ENCODE assay signal across 15 mouse cellular contexts in the genomic region with DNA sequence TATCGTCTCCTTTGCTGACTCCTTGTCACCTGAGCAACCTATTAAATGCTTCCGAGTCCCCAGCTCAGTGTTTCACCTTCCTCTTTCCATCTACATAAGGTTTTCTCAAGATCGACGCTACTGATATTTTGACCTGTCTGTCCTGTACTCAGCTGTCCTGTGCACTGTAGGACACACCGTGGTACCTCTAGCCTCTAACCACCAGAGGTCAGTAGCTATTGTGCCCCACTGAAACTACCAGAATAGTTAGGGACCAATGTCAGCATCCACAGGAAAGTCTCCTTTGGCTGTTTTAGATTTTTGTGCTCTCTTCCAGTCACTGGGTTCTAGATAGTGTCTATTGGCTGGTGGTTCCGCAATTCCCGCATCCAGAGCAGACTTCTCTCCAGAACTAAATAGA.
DNase-seq lines count a peak whose midpoint lies in the region; ATAC-seq and TF ChIP-seq lines count a peak whose summit lies in the region.
"Had no signal": no experiment of that assay in that cellular context is flagged by ENCODE, and none has a peak within 500 bp of the region (broad histone marks: within the 10 kb centered on the region; RNA-seq: fewer than 3 reads in every experiment).

No protein-coding gene starts in this region.

- TF ChIP-seq CTCF in hindbrain, postnatal 0 days (IDR thresholded peaks at IDR 0.05; ENCODE audit: low read depth) = peak; percentile 66
- TF ChIP-seq CTCF in lung, embryonic 14.5 days (IDR thresholded peaks at IDR 0.05; ENCODE audit: low read depth) = peak; percentile 58

- no peak overlapping the region for H3K4me3 ChIP-seq in hindbrain, postnatal 0 days (ENCODE audit: low read length)
- no peak overlapping the region for H3K4me3 ChIP-seq in hindbrain, embryonic 16.5 days (ENCODE audit: low read length)
- no peak overlapping the region for H3K4me3 ChIP-seq in lung, embryonic 14.5 days (ENCODE audit: low read depth, low read length)
- H3K4me3 ChIP-seq in limb, embryonic 10.5 days = no peak overlapping the region
- H3K4me3 ChIP-seq: heart, embryonic 15.5 days; limb, embryonic 13.5 days; myocyte; stomach, embryonic 15.5 days had no signal

- ATAC-seq in hindbrain, postnatal 0 days = no peak
- ATAC-seq in hindbrain, embryonic 16.5 days = no peak
- ATAC-seq in lung, embryonic 14.5 days (ENCODE audit: insufficient read depth) = no peak
- ATAC-seq: activated CD4-positive, CD25-positive, alpha-beta regulatory T cell, adult 4 months had no signal

- H3K9ac ChIP-seq in hindbrain, postnatal 0 days (replicated peaks; ENCODE audit: low read length) = no peak overlapping the region
- no peak overlapping the region for H3K9ac ChIP-seq in hindbrain, embryonic 16.5 days (ENCODE audit: low read depth, low read length)
- H3K9ac ChIP-seq in lung, embryonic 14.5 days = no peak overlapping the region
- H3K9ac ChIP-seq: heart, embryonic 15.5 days; hindbrain, embryonic 14.5 days; limb, embryonic 13.5 days; stomach, embryonic 15.5 days had no signal

- H3K9me3 ChIP-seq in hindbrain, postnatal 0 days (ENCODE audit: low read length) = 0 out of 2 replicates have a peak, but pooled peaks cover under 1% of the 10 kb centered on the region
- no peaks in the 10 kb centered on the region for H3K9me3 ChIP-seq in hindbrain, embryonic 16.5 days (ENCODE audit: control insufficient read depth, low read length)
- H3K9me3 ChIP-seq in lung, embryonic 14.5 days (ENCODE audit: low read depth, low read length) = no peaks in the 10 kb centered on the region
- H3K9me3 ChIP-seq in limb, embryonic 10.5 days (replicated peaks) = no peaks in the 10 kb centered on the region
- H3K9me3 ChIP-seq: heart, embryonic 15.5 days; limb, embryonic 13.5 days; stomach, embryonic 15.5 days had no signal

- whole genome bisulfite sequencing in hindbrain, postnatal 0 days = 73% methylated on average over 7 of the region's 7 CpGs
- WGBS in hindbrain, embryonic 16.5 days = 77% methylated on average over 7 of the region's 7 CpGs
- 74% methylated on average over 7 of the region's 7 CpGs for WGBS in lung, embryonic 14.5 days
- 77% methylated on average over 7 of the region's 7 CpGs for WGBS in limb, embryonic 10.5 days

- H3K4me2 ChIP-seq in hindbrain, postnatal 0 days (ENCODE audit: low read depth, low read length) = no peak overlapping the region
- H3K4me2 ChIP-seq in hindbrain, embryonic 16.5 days (ENCODE audit: low read length) = no peak overlapping the region
- H3K4me2 ChIP-seq in lung, embryonic 14.5 days = no peak overlapping the region
- H3K4me2 ChIP-seq: heart, embryonic 15.5 days; hindbrain, embryonic 14.5 days; limb, embryonic 13.5 days; stomach, embryonic 15.5 days had no signal

- no peaks in the 10 kb centered on the region for H3K4me1 ChIP-seq in hindbrain, postnatal 0 days (ENCODE audit: insufficient read depth, low read length)
- no peaks in the 10 kb centered on the region for H3K4me1 ChIP-seq in hindbrain, embryonic 16.5 days (ENCODE audit: control insufficient read depth, insufficient read depth, low read depth, low read length)
- 0 out of 2 replicates have a peak, but pooled peaks cover 2% of the 10 kb centered on the region for H3K4me1 ChIP-seq in lung, embryonic 14.5 days (ENCODE audit: insufficient read depth)
- peaks cover 23% of the 10 kb centered on the region for H3K4me1 ChIP-seq in limb, embryonic 10.5 days
- H3K4me1 ChIP-seq: stomach, embryonic 15.5 days had no signal

- DNase-seq in hindbrain, postnatal 0 days (ENCODE audit: low spot score) = no peak
- DNase-seq in lung, embryonic 14.5 days = peak; percentile 46
- no peak for DNase-seq in lung, postnatal 36 days
- DNase-seq in ES-CJ7 (ENCODE audit: low read depth, low spot score) = peak; percentile 14
- DNase-seq in limb, embryonic 10.5 days (ENCODE audit: low spot score) = no peak
- no peak for DNase-seq in ovary, postnatal 14 days (ENCODE audit: low spot score)
- DNase-seq: cerebellum, adult 18-20 months; kidney, postnatal 10 days had no signal

- H3K27me3 ChIP-seq in hindbrain, postnatal 0 days (ENCODE audit: insufficient read depth, low read length) = no peaks in the 10 kb centered on the region
- no peaks in the 10 kb centered on the region; the same call in 1 of the 2 replicates for H3K27me3 ChIP-seq in hindbrain, embryonic 16.5 days (replicated peaks; ENCODE audit: control insufficient read depth, insufficient read depth, low read length)
- 0 out of 2 replicates have a peak, but pooled peaks cover 2% of the 10 kb centered on the region for H3K27me3 ChIP-seq in lung, embryonic 14.5 days (ENCODE audit: insufficient read depth, low read length)
- H3K27me3 ChIP-seq in limb, embryonic 10.5 days (ENCODE audit: low read depth, poor library complexity, severe bottlenecking) = no peaks in the 10 kb centered on the region
- H3K27me3 ChIP-seq: stomach, embryonic 15.5 days had no signal

- H3K36me3 ChIP-seq in hindbrain, postnatal 0 days (ENCODE audit: insufficient read depth, low read length) = no peaks in the 10 kb centered on the region
- H3K36me3 ChIP-seq in hindbrain, embryonic 16.5 days (ENCODE audit: control insufficient read depth, insufficient read depth, low read length) = no peaks in the 10 kb centered on the region
- H3K36me3 ChIP-seq in lung, embryonic 14.5 days (ENCODE audit: insufficient read depth) = no peaks in the 10 kb centered on the region
- H3K36me3 ChIP-seq in limb, embryonic 10.5 days = no peaks in the 10 kb centered on the region
- H3K36me3 ChIP-seq: heart, embryonic 15.5 days; limb, embryonic 13.5 days; stomach, embryonic 15.5 days had no signal

- H3K27ac ChIP-seq in hindbrain, postnatal 0 days = no peak overlapping the region
- H3K27ac ChIP-seq in hindbrain, embryonic 16.5 days (ENCODE audit: low read depth, low read length) = no peak overlapping the region
- H3K27ac ChIP-seq in lung, embryonic 14.5 days (ENCODE audit: low read depth) = no peak overlapping the region
- peak overlapping the region; percentile 14; the same call in 1 of the 2 replicates for H3K27ac ChIP-seq in limb, embryonic 10.5 days
- H3K27ac ChIP-seq: heart, embryonic 15.5 days; hindbrain, embryonic 14.5 days; stomach, embryonic 15.5 days had no signal

Comparison
In these comparisons a context has a peak if more than half of its experiments do, and no peak if none do; other contexts are left out.
1. DNase-seq: peak in lung, embryonic 14.5 days (single experiment) and ES-CJ7 (single experiment); none in hindbrain, postnatal 0 days (single experiment), lung, postnatal 36 days (single experiment), limb, embryonic 10.5 days (single experiment) and ovary, postnatal 14 days (single experiment).